Mouse (Mus musculus) cortical plate, adult 2 months (tissue): ENCODE measurements at regions not wholly inside any gene's neighbourhood (a gene's known extent, or its start where the extent isn't known, plus 50 kb on each side); places are given as distances from the start of the nearest gene placed in this dataset.
"Not testable (repeated sequence)": the region's sequence is repeated elsewhere in the genome, so short reads cannot be mapped to it uniquely, and the experiment has no call there.

Source experiments
- CTCF ChIP-seq: fragments of 200-500 bp; IDR thresholded peaks from 2 replicates; pipeline ENCODE4 v1.5.1; 2011; ENCODE audit warnings: mild to moderate bottlenecking, control low read depth, low read length; ENCODE audit not compliant: insufficient read depth; ENCODE audit errors: extremely low read depth
- POLR2A ChIP-seq: fragments of 200-500 bp; IDR thresholded peaks from 2 replicates; pipeline ENCODE4 v1.6.1; 2011; ENCODE audit warnings: mild to moderate bottlenecking, low read length, control low read depth; ENCODE audit not compliant: insufficient read depth; ENCODE audit errors: extremely low read depth

DNA sequence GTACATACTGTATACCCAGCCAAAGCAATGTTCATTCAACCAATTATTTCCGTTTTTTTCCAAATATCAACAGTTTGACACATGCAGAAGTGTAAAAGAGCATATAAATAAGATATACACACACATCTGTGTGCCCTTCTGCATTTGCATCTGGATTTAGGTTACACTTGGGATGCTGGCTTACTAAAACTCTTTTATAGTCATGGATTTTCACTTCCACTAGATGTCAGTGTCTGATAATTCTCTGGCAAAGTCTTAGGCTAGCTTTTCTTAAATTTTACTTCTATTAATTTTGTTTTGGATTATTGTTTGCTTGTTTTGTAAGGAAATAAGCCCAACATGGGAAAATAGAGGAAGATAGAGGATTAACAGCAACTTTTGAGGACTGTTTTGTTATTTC lies 452.3 kb downstream of the Gpm6a start:
- not testable (repeated sequence) for TF ChIP-seq CTCF, POLR2A
